8 mouse cellular contexts compared by ENCODE assay signal in genomic region chr10:91123828-91124822, GRCm38 (mm10). TPM values are rescaled to one million over a fixed set of nuclear protein-coding genes. Genes with fewer than 3 reads are reported as not detected.
A peak's percentile ranks its signal among the peaks of the same experiment; 100 is the strongest.
DNase-seq lines count a peak whose midpoint lies in the region; ATAC-seq and TF ChIP-seq lines count a peak whose summit lies in the region.

Gene Slc25a3, minus strand, starts transcription at chr10:91124059.

- peaks cover 26% of the 10 kb centered on the region for H3K36me3 ChIP-seq in heart, embryonic 12.5 days
- H3K36me3 ChIP-seq in kidney, postnatal 0 days (ENCODE audit: insufficient read depth, low read length), result peaks cover 16% of the 10 kb centered on the region
- H3K36me3 ChIP-seq in liver, embryonic 11.5 days (ENCODE audit: control insufficient read depth, insufficient read depth, low read length), result peaks cover 24% of the 10 kb centered on the region
- peaks cover 26% of the 10 kb centered on the region for H3K36me3 ChIP-seq in stomach, embryonic 14.5 days (ENCODE audit: control insufficient read depth, insufficient read depth, low read length)

- H3K4me3 ChIP-seq in heart, embryonic 12.5 days, result peak within 1 kb of the TSS; percentile 100
- H3K4me3 ChIP-seq in kidney, postnatal 0 days (replicated peaks; ENCODE audit: low read depth, low read length), result peak within 1 kb of the TSS; percentile 79
- peak within 1 kb of the TSS; percentile 98 for H3K4me3 ChIP-seq in liver, embryonic 11.5 days (ENCODE audit: low read depth, low read length)
- H3K4me3 ChIP-seq in stomach, embryonic 14.5 days (ENCODE audit: low read depth, low read length), result peak within 1 kb of the TSS; percentile 99

- peaks cover 27% of the 10 kb centered on the region for H3K4me1 ChIP-seq in heart, embryonic 12.5 days (replicated peaks)
- H3K4me1 ChIP-seq in kidney, postnatal 0 days (replicated peaks; ENCODE audit: insufficient read depth, low read length), result 0 out of 2 replicates have a peak, but pooled peaks cover 5% of the 10 kb centered on the region
- H3K4me1 ChIP-seq in liver, embryonic 11.5 days (replicated peaks; ENCODE audit: control insufficient read depth, insufficient read depth, low read length), result peaks cover 19% of the 10 kb centered on the region
- H3K4me1 ChIP-seq in stomach, embryonic 14.5 days (ENCODE audit: control insufficient read depth, insufficient read depth, low read length), result peaks cover 4% of the 10 kb centered on the region

- H3K9me3 ChIP-seq in heart, embryonic 12.5 days (replicated peaks), result no peaks in the 10 kb centered on the region
- no peaks in the 10 kb centered on the region for H3K9me3 ChIP-seq in kidney, postnatal 0 days (replicated peaks; ENCODE audit: low read length)
- H3K9me3 ChIP-seq in liver, embryonic 11.5 days (ENCODE audit: control insufficient read depth, low read length), result no peaks in the 10 kb centered on the region
- H3K9me3 ChIP-seq in stomach, embryonic 14.5 days (ENCODE audit: control insufficient read depth, low read depth, low read length), result no peaks in the 10 kb centered on the region

- peak within 1 kb of the TSS; percentile 100 for H3K9ac ChIP-seq in heart, embryonic 12.5 days
- peak within 1 kb of the TSS; percentile 88 for H3K9ac ChIP-seq in kidney, postnatal 0 days (ENCODE audit: low read depth, low read length)
- peak within 1 kb of the TSS; percentile 97 for H3K9ac ChIP-seq in liver, embryonic 11.5 days (ENCODE audit: low read depth, low read length)
- H3K9ac ChIP-seq in stomach, embryonic 14.5 days (replicated peaks; ENCODE audit: low read depth, low read length), result peak within 1 kb of the TSS; percentile 96

- peak; percentile 98 for ATAC-seq in erythroid progenitor cell, adult 5-6 weeks (replicated peaks; ENCODE audit: low FRiP score, poor library complexity, severe bottlenecking)
- ATAC-seq in heart, embryonic 12.5 days (ENCODE audit: insufficient number of reproducible peaks, low FRiP score), result peak; percentile 100
- ATAC-seq in kidney, postnatal 0 days (replicated peaks; ENCODE audit: low FRiP score, low read depth), result peak; percentile 99
- peak; percentile 98 for ATAC-seq in liver, embryonic 11.5 days (replicated peaks; ENCODE audit: low FRiP score)
- peak; percentile 100 for ATAC-seq in stomach, embryonic 14.5 days (ENCODE audit: insufficient number of reproducible peaks, insufficient read depth, low FRiP score, low read depth)

- no peak for TF ChIP-seq CTCF in kidney, postnatal 0 days (IDR thresholded peaks at IDR 0.05; ENCODE audit: low read depth)

- DNase-seq in CD4-positive helper T cell, adult 2 months (ENCODE audit: low read depth, low spot score), result peak; percentile 99
- peak; percentile 96 for DNase-seq in brain, embryonic 18.5 days (ENCODE audit: low read depth, low spot score)
- peak; percentile 98 for DNase-seq in kidney, postnatal 0 days (ENCODE audit: low spot score)
- peak; percentile 95 for DNase-seq in liver, embryonic 11.5 days (ENCODE audit: low spot score)
- DNase-seq in naive thymus-derived CD4-positive, alpha-beta T cell, adult 2 months (ENCODE audit: low read depth), result peak; percentile 99

- peak within 1 kb of the TSS; percentile 74 for H3K4me2 ChIP-seq in heart, embryonic 12.5 days
- peak within 1 kb of the TSS; percentile 66 for H3K4me2 ChIP-seq in kidney, postnatal 0 days (ENCODE audit: low read length)
- peak within 1 kb of the TSS; percentile 82 for H3K4me2 ChIP-seq in liver, embryonic 11.5 days
- peak within 1 kb of the TSS; percentile 60 for H3K4me2 ChIP-seq in stomach, embryonic 14.5 days (replicated peaks; ENCODE audit: low read depth, low read length)

- H3K27me3 ChIP-seq in heart, embryonic 12.5 days (replicated peaks), result no peaks in the 10 kb centered on the region
- no peaks in the 10 kb centered on the region for H3K27me3 ChIP-seq in kidney, postnatal 0 days (ENCODE audit: insufficient read depth, low read length)
- no peaks in the 10 kb centered on the region for H3K27me3 ChIP-seq in liver, embryonic 11.5 days (replicated peaks; ENCODE audit: control insufficient read depth, insufficient read depth, low read length)
- H3K27me3 ChIP-seq in stomach, embryonic 14.5 days (ENCODE audit: control insufficient read depth, insufficient read depth, low read length), result no peaks in the 10 kb centered on the region

- H3K27ac ChIP-seq in heart, embryonic 12.5 days (ENCODE audit: poor library complexity, severe bottlenecking), result peak within 1 kb of the TSS; percentile 98
- H3K27ac ChIP-seq in kidney, postnatal 0 days, result peak within 1 kb of the TSS; percentile 93
- H3K27ac ChIP-seq in liver, embryonic 11.5 days (ENCODE audit: low read depth, low read length), result peak within 1 kb of the TSS; percentile 90
- peak within 1 kb of the TSS; percentile 86 for H3K27ac ChIP-seq in stomach, embryonic 14.5 days (ENCODE audit: low read length)

- 10% methylated on average over 59 of the region's 59 CpGs for WGBS in heart, embryonic 12.5 days
- 8% methylated on average over 58 of the region's 59 CpGs for WGBS in kidney, postnatal 0 days
- 12% methylated on average over 59 of the region's 59 CpGs for WGBS in liver, embryonic 11.5 days
- 10% methylated on average over 59 of the region's 59 CpGs for WGBS in stomach, embryonic 14.5 days

RNA-seq across cellular contexts. Expression of gene Slc25a3, which starts in this region (rescaled TPM):
- 175 and 210 TPM in 2 replicates for total RNA-seq in erythroid progenitor cell, adult 5-6 weeks (2015; ENCODE audit: low replicate concordance)
- total RNA-seq in erythroid progenitor cell, adult 5-6 weeks (2017; ENCODE audit: low replicate concordance), result 51.1 and 72.6 TPM in 2 replicates
- 782 and 785 TPM in 2 replicates for polyA plus RNA-seq in heart, embryonic 12.5 days (2016; fragmentation: Nextera tagmentation; extraction: Ambion mirVana)
- polyA plus RNA-seq in kidney, postnatal 0 days (2015; fragmentation: Nextera tagmentation; extraction: Ambion mirVana), result 894 and 974 TPM in 2 replicates
- 481 and 504 TPM in 2 replicates for polyA plus RNA-seq in liver, embryonic 11.5 days (2014; fragmentation: Nextera tagmentation; extraction: Ambion mirVana)
- 501 and 502 TPM in 2 replicates for polyA plus RNA-seq in stomach, embryonic 14.5 days (2014; fragmentation: Nextera tagmentation; extraction: Ambion mirVana)

Comparison
In these comparisons a context has a peak if more than half of its experiments do, and no peak if none do; other contexts are left out.
1. Peak in every context shown above with its lines: DNase-seq, ATAC-seq, H3K4me3 ChIP-seq and H3K27ac ChIP-seq.